Mouse (Mus musculus) kidney, postnatal 4 days (tissue): ENCODE data around the gene Aqp11.

ENCODE experiments used
- DNase-seq, 2 experiments: peaks; one replicate each; pipeline ENCODE4 v3.0.0; 2021; ENCODE audit warnings: mixed read lengths in 2 of 2

Gene Aqp11

DNA sequence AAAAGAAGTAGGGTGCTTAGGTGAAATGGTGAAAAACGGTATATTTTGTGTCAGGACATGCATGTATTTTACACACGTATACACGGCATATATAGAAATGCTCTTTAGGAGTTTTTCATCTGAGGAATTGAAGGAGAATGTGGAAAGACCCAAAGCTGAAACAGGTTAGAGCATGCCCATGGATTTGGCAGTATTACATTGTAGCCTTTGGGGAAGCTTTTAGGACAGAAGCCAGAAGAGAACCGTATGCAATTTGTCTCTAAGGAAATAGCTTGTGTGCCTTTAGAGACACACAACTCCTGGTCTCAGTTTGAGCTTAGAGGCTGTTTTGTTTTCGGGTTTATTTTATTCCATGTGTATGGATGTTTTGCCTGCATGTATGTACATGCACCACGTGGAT lies 37.0 kb downstream of the Aqp11 start:
- no peak for DNase-seq

GRCm38 (mm10) chr7:97700173-97700572 lies 37.9 kb downstream of the Aqp11 start:
- no peak for DNase-seq

GRCm38 (mm10) chr7:97696506-97697254 lies 41.4 kb downstream of the Aqp11 start, which contains the start of gene Clns1a:
TSS of gene Clns1a (plus strand) at chr7:97696634.
- DNase-seq: peak; percentile 96 to 97

DNA sequence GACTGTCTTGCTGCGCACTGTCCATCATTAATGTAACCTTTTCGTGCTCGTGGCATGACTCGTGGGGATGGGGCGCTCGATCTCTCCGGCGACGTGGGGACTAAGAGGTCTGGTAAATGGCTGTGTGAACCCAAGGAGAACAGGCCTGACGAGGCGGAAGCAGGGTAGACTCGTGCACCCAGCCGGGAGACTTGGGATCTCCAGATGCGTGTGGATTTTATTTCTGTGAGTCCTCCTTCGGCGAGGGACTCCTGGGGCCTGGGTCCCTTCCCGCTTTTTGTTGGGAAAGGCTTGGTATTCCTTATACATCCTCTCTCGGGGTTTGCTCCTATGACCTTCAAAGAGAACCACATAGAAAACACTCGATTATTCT lies 42.0 kb downstream of the Aqp11 start:
- no peak for DNase-seq

GRCm38 (mm10) chr7:97695441-97695840 lies 42.6 kb downstream of the Aqp11 start:
- DNase-seq: no peak

DNA sequence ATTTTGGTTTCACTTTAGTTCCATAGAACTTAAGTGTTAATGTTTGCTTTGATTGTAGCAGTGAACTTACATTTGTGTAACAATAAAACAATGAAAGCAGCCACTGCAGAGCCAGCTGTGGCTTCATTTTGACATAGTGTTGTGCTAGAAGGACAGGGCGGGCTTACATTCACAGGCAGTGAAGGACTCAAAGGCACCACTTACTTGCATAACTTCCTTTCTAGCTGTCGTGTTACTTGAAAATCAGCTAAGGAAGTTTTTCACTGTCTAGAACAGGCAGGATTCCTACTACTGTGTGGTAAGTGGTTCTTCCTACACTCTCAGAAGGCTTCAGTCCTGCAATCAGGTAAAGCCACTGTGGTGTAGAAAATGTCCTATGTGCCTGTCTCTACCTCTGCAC lies 50.3 kb downstream of the Aqp11 start:
- no peak for DNase-seq

GRCm38 (mm10) chr7:97679239-97679638 lies 58.9 kb downstream of the Aqp11 start:
- DNase-seq: no peak
